Mouse (Mus musculus) c-Kit-positive CD71-negative TER-119-negative erythroid progenitor cells, embryonic 14.5 days (primary cell): Measurements from ENCODE around the gene Golt1a.
"Not testable (repeated sequence)": the region's sequence is repeated elsewhere in the genome, so short reads cannot be mapped to it uniquely, and the experiment has no call there.

Experiments
- DNase-seq: peaks from one replicate; pipeline ENCODE4 v3.0.0-alpha.2; 2013; ENCODE audit warnings: low read depth

The Golt1a gene

DNA sequence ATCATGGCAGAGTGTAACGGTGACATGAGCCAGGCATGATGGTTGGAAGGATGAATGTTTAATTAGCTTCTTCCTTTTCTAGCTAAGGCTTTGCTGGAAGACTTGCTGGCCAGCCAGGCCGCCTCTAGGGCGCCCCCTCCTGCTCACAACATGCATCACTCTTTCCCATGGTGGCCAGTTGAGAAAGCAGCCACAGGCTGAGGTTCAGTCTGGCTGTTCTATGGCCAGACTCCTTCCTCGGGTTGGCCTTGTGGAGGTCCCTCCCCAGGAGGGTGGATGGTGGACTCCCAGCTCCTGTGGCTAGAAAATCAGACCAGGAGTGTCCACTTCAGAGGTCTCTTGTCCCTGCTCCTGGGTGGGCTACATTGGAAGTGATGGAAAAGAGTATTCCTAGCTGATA, 2.8 kb upstream of the Golt1a start:
- DNase-seq = no peak

DNA sequence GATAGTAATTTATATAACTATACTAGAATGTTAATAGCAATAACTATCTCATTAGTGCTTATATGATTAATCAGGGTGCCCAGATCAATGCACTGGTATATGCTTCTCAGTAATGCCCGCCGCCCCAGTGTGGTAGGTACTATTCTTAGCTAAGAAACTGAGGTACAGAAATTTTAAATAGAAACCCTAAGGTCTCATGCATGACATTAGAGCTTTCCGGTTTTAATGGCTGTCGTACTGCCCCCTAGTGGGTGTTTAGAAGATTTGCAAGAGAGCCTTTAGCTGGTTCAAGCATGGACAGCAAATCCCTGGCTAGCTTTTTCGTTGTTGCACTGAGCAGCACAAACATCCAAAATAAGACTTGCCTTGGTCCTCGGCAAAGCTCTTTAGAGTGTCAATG, 2.3 kb upstream of the Golt1a start:
- DNase-seq = peak; percentile 66

DNA sequence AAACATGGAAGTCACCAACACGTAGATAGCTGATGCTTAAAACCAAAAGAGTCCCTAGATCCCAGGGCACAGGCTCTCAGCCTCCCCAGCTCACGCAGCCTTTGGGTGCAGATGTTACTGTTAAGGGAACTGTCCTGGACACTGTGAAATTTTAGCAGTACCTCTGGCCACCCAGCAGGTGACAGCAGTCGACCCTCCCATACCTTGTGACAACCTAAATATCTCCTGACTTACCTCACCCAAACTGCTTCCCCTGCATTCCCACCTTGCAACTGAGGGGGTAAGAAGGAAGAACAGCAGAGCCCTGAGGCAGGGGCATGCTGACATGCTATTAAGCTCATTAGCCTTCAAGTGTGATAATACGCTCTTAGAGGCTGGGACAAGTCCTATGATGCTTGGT, 1.6 kb downstream of the Golt1a start:
- DNase-seq = no peak

DNA sequence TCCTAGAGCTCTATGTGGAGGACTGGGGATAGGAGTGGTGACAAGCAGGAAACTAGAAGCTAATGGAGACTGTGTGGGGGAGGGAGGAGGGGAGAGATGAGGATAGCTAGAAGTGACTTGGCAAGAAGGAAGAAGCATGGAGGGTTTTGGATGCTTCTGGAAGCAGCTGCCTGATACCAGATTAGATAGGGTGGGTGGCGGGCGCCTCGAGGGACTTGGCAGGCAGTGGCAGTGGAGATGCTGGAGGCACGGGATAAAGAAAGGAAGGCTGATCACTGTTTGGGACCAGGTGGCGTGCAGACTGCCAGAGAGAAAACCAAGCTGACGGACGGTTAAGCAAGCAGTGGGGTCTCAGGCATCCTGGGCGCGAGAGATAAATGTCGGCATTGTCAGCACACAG, 2.3 kb downstream of the Golt1a start:
- no peak for DNase-seq

DNA sequence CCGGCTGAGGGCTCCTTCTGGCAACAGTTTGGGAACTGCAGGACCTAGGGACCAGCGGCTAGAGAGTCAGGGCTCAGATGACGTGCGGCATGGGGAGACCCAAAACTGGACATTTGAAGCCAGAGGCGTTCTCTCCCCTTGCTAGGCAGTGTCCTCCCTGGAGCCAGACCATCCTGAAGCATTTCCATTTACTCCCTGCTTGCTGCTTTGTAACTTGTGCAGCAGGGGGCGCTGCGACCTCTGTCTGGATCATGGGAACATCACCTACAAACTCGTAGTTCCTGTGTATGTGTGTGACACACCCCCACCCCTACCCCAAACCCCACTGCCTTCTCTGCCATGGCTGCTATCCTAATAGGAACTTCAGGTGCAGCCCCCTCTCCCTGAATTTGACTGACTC, 4.8 kb downstream of the Golt1a start:
- DNase-seq = no peak

DNA sequence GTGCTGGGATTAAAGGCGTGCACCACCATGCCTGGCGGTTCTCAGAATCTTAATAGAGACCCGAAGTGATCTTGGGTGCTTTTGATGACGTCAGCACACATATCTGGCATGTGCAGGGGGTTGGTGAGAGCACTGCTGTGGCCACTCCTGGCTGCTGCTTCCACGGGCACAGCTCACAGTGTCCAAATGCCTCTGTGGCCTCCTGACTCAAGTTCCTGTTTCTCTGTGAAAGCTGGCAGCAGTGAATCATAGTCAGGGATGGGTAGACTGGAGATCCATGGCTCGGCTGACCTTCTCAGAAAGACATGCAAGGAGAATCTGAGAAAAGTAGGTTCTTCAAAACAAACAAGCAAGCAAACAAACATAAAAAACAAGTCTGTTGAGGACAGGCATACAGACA, 6.2 kb downstream of the Golt1a start:
- no peak for DNase-seq

- DNase-seq = no peak
Measured at GRCm38 (mm10) chr1:133316577-133316976, 7.0 kb downstream of the Golt1a start.

GRCm38 (mm10) chr1:133317149-133317548, 7.5 kb downstream of the Golt1a start:
- no peak for DNase-seq

DNA sequence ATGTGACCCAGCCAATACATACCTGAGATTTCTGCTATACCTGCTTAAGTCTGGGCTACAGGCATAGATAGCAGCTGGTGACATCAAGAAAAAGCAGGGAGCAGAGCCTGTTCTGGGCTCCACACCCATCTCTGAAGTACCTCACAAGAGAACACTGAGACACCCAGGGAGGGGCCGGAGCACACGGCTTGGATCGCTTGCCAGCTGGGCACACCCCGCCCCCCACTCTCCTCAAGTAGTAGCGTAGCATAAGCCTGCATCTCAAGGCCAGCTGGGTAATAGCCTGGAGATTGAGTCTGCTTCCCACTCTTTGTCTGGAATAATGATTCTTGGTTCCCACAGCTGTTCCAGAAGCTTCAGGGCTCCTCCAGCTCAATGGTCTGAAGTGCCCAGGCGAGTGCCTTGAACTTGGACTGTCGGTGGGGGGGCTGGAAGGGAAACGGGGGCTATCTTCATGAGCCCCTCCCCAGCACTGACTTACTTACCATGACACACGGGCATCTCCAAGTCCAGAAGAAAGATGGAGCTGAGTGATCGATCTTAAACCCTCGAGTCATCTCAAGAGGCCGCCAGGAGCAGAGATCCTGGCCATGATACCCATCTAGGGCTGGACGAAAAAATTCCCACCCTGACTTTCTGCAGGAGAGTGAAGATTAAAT, 11.8 kb downstream of the Golt1a start, which contains the start of gene Kiss1:
Gene Kiss1 (plus strand): TSS at position 609 of the 659 bp plus-strand sequence.
- no peak for DNase-seq

DNA sequence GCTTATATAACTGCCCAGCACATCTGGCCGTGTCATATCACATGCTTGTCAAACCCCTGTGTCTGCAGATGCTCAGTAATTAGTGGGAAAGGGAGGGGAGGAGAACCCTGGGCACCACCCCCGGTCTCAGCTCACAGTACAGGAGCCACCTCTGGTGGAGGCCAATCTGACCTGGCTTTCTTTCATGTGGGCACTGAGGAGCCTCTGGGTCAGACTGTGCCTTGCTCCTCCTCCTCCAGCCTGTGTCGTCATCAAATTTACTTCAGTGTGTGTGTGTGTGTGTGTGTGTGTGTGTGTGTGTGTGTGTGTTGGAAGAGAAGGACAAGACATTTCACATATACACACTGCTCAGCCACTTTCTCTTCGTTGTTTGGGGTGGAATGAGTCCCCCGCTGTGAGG, 13.7 kb downstream of the Golt1a start:
- DNase-seq = no peak

DNA sequence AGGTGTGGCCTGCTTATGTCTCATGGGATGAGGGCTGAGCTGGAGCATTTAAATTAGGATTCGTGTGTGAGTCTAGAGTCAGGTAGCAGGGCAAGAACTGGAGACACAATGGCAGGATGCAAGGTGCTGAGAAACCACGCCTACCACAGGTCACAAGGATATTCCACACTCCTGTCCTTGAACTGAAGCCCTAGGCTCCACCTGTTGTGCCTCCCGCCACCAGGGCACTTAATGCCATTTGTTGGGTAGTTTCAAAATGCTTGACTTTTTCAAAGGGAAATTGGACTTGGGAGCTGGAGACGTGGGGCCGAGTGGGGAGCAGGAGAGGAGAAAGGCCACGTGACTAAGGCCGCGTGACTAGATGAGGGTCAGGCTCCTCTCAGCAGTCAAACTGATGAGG, 16.4 kb downstream of the Golt1a start:
- DNase-seq = no peak

DNA sequence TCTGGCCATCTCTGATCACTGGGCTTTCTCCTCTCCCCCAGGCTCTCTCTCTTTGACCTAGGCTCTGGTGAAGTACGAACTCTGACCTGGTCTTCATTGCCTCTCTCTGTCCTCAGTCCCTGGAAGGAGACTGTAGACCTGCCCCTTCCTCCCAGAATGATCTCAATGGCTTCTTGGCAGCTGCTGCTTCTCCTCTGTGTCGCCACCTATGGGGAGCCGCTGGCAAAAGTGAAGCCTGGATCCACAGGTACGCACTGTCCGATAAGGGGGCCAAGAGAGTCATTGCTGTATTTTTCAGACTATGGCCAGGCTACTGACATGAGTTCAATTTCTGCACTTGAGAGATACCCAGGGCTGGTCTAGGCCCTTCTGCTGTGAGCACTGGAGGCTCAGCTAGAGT, 17.5 kb downstream of the Golt1a start:
- DNase-seq = no peak

DNA sequence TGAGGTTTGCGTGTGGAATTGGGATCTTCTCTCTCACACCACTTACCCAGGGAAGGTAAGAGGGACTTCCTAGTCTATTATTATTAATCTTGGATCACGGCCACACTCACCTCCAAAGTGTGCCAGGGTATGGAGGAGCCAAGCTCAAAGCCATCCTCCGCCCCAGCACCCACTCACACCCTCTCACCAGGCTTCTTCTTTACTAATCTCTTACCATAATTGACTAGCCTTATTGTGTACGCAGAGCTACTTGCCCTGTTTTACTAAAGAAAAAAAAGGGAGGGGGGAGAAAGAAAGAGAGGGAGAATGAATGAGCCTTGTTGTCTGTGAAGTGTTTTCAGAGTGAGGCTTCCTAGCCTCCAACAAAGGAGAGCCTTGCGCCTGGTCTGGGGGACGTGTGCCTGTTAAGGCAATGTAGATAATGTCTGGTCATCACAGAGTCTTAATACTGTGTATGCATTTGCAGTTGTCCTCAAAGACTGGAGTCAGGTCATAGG, 18.7 kb downstream of the Golt1a start:
- DNase-seq = no peak

DNA sequence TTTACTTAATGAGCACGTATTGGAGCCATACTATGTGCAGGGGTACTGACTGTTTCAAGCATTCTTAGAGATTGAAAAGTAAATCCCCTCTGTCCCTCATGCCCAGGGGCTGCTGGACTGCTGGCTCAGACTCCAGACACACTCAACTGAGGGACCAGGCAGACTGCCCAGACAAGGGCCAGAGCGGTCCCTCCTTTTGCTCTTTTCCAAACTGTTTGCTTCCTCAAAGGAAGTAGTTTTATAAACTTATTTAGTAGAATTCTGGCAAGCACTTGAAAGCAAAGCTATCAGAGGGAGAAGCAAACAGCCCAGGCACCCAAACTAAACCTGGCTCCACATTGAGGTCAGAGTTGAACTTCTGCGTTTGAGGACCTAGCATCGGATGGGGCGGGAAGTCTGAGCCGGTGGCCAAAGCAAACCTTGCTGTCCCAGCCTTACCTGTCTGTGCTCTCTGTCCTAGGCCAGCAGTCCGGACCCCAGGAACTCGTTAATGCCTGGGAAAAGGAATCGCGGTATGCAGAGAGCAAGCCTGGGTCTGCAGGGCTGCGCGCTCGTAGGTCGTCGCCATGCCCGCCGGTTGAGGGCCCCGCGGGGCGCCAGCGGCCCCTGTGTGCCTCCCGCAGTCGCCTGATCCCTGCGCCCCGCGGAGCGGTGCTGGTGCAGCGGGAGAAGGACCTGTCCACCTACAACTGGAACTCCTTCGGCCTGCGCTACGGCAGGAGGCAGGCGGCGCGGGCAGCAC, 19.5 kb downstream of the Golt1a start:
- no peak for DNase-seq

- DNase-seq = no peak
Measured at GRCm38 (mm10) chr1:133329638-133329964, 20.0 kb downstream of the Golt1a start.

GRCm38 (mm10) chr1:133331142-133331541, 21.5 kb downstream of the Golt1a start:
- DNase-seq = no peak

GRCm38 (mm10) chr1:133332656-133333430, 23.2 kb downstream of the Golt1a start:
- DNase-seq = no peak

DNA sequence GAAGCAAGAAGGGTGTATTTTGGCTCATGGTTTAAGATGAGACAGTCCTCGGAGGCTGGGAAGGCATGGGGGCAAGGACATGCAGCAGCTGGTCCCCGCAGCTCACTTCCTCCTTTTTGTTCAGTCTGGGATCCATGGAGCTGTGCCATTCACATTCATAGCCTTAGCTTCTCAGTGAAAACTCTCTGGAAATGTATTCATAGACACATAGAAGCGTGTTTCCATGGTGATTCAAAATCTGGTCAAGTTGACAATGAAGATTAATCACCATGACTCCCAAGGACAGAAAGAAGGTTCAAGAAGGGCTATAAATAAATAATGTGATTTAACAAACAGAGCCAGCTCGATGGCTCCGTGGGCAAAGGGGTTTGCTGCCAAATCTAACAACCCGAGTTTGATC, 24.3 kb downstream of the Golt1a start:
- no peak for DNase-seq

GRCm38 (mm10) chr1:133340403-133340802, 30.8 kb downstream of the Golt1a start:
- DNase-seq = not testable (repeated sequence)

DNA sequence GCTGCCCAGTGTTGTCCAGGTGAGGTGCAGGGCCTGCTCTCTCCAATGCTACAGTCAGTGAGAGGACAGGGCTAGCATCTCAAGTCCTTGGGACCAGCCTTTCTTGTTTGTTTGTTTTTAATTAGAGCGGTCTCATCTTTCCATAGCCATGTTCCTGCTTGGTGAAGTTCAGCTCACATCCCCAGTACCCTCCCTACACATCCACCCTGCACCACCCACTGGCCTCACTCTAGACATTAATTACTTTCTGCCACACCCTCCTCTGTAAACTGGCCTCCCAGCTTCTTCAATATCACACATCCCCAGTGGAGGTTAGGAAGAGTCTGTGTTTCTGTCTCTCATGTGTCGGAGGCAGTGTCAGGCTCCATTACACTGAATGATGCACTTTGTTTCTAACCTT, 34.8 kb downstream of the Golt1a start:
- DNase-seq = no peak

DNA sequence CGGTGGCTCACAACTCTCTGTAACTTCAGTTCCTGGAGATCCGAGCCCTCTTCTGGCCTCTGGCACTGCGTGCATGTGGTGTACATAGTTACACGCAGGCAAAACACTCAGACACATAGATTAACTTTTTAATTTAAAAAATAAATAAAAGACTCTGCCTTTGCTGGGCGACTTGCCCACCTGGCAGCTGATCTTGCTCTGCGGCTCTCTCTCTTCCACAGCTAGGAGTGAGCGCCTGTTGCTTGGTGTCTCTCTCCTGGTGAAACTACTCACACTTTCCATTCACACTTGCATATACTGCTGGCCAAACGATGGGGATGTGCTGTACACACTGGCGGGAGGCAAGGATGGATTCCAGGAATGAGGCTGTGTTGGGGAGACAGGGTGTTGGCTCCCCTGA, 36.9 kb downstream of the Golt1a start:
- DNase-seq = no peak

- DNase-seq = no peak
Measured at GRCm38 (mm10) chr1:133347226-133347625, 37.6 kb downstream of the Golt1a start.
